Comparison of ENCODE assay signal across 8 mouse cellular contexts in genomic region chr19:42166130-42166529, GRCm38 (mm10). TPM values are rescaled to one million over a fixed set of nuclear protein-coding genes. Genes with fewer than 3 reads are reported as not detected.
DNase-seq lines count a peak whose midpoint lies in the region; ATAC-seq lines count a peak whose summit lies in the region.

No protein-coding gene starts in this region.

- H3K9me3 ChIP-seq in hindbrain, embryonic 16.5 days (ENCODE audit: control insufficient read depth, low read length): no peaks in the 10 kb centered on the region

- peaks cover 9% of the 10 kb centered on the region for H3K27me3 ChIP-seq in hindbrain, embryonic 16.5 days (replicated peaks; ENCODE audit: control insufficient read depth, insufficient read depth, low read length)

- whole genome bisulfite sequencing in hindbrain, embryonic 16.5 days: 5% methylated on average over 12 of the region's 12 CpGs

- H3K9ac ChIP-seq in hindbrain, embryonic 16.5 days (ENCODE audit: low read depth, low read length): peak overlapping the region; percentile 0; the same call in 1 of the 2 replicates

- no peak overlapping the region for H3K27ac ChIP-seq in hindbrain, embryonic 16.5 days (ENCODE audit: low read depth, low read length)

- no peaks in the 10 kb centered on the region for H3K36me3 ChIP-seq in hindbrain, embryonic 16.5 days (ENCODE audit: control insufficient read depth, insufficient read depth, low read length)

- H3K4me2 ChIP-seq in hindbrain, embryonic 16.5 days (ENCODE audit: low read length): peak overlapping the region; percentile 47

- peaks cover 13% of the 10 kb centered on the region for H3K4me1 ChIP-seq in hindbrain, embryonic 16.5 days (ENCODE audit: control insufficient read depth, insufficient read depth, low read depth, low read length)

- DNase-seq in NIH3T3 (ENCODE audit: low read depth): peak; percentile 97
- DNase-seq in cerebellum, postnatal 10 days: peak; percentile 93 to 97
- peak; percentile 83 to 86 for DNase-seq in frontal cortex, postnatal 25 days (ENCODE audit: low spot score in 2 of 2)
- DNase-seq in layer of hippocampus, postnatal 36 days: peak; percentile 75 to 83
- peak; percentile 95 for DNase-seq in lung, postnatal 36 days
- peak; percentile 84 for DNase-seq in retina, postnatal 1 day
- DNase-seq in thymus, postnatal 36 days: peak; percentile 76 to 85

- ATAC-seq in hindbrain, embryonic 16.5 days: no peak

- H3K4me3 ChIP-seq in hindbrain, embryonic 16.5 days (ENCODE audit: low read length): no peak overlapping the region

RNA-seq across cellular contexts. Expression of gene Zfyve27, which starts 2.4 kb away (rescaled TPM):
- polyA plus RNA-seq in hindbrain, embryonic 16.5 days (2015; fragmentation: Nextera tagmentation; extraction: Ambion mirVana): 56.4 and 62.4 TPM in 2 replicates
- 100 to 1,000 TPM in 1 of 2 experiments, 10 to 100 TPM in 1; 88.2 to 105 TPM for total RNA-seq in layer of hippocampus, postnatal 36 days (2021)

RNA-seq across cellular contexts. Expression of gene Marveld1, which starts 18.9 kb away (rescaled TPM):
- 1.5 and 2.3 TPM in 2 replicates for polyA plus RNA-seq in hindbrain, embryonic 16.5 days (2015; fragmentation: Nextera tagmentation; extraction: Ambion mirVana)
- 1 to 10 TPM; 5.5 to 7.1 TPM for total RNA-seq in layer of hippocampus, postnatal 36 days (2021)

RNA-seq across cellular contexts. Expression of gene Sfrp5, which starts 35.9 kb away (rescaled TPM):
- polyA plus RNA-seq in hindbrain, embryonic 16.5 days (2015; fragmentation: Nextera tagmentation; extraction: Ambion mirVana): 2.7 and 3.5 TPM in 2 replicates
- total RNA-seq in layer of hippocampus, postnatal 36 days (2021): under 1 TPM; 0.17 to 0.20 TPM

RNA-seq across cellular contexts. Expression of gene Avpi1, which starts 37.3 kb away (rescaled TPM):
- 12.2 and 12.6 TPM in 2 replicates for polyA plus RNA-seq in hindbrain, embryonic 16.5 days (2015; fragmentation: Nextera tagmentation; extraction: Ambion mirVana)
- 10 to 100 TPM; 16.0 to 18.4 TPM for total RNA-seq in layer of hippocampus, postnatal 36 days (2021)
